Mouse (Mus musculus): ENCODE measurements at regions not wholly inside any gene's neighbourhood (a gene's known extent, or its start where the extent isn't known, plus 50 kb on each side); places are given as distances from the start of the nearest gene placed in this dataset.

DNA sequence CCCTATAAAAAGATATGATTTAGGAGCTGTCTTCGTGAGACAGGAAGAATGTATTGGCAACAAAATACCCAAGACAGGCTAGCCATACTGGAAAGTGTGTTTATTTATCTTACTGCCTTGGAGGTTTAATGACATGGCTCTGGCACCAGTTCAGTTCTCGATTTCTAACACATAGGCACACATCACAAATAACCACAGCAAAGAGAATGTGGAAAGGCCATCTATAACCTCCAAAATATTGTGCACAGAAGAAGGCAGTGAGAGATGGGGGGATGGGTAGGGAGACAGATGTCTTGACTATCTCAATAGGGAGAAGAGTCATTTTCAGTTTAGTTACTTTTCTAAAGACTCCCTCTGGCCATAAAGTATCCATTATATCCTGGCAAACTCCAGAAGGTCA is 90.5 kb downstream of the Minar1 start:
- intact Hi-C loops (cut with DNase I; ENCODE audit: low total_unique reads), result no loop called here
- no peak for DNase-seq

DNA sequence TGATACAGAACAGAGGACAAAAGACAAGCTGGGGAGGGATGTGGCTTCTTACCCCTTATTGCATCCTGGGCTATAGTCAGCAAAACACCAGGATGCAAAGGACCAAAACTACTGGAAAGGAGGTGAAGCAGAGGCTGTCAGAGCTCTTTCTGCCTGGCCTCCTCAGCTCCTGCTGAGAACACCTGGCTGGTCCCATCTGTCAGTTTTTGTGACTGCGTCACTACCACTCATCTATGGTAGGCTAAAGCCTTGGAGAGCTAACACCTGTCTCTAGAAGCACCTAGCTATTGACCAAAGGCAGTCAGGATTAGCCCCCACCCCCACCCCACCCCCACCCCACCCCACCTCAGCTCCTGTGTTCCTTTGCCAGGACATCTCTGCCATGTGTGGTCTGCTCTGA is 98.8 kb downstream of the Minar1 start:
- intact Hi-C loops (cut with DNase I; ENCODE audit: low total_unique reads), result no loop called here
- DNase-seq, result no peak

DNA sequence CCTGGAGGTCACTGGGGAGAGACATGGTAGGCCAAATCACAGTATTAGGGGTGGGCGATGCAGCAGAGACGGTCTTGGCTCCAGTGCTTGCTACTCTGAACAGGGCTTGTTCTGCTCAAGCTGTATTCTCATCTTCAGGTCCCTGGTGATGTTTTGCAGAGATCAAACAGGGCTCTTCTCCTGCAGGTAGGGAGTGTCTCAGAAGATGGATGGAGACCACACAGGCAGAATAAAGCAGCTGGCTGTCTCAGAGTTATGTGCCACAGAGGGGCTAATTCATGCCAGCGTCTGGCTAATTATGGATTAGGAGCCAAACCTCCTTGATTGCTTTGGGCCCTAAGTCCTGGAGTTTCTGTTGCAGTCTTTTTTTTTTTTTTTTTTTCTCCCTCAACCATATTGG is 99.2 kb downstream of the Minar1 start:
- no peak for DNase-seq
- intact Hi-C loops (cut with DNase I; ENCODE audit: low total_unique reads), result no loop called here

DNA sequence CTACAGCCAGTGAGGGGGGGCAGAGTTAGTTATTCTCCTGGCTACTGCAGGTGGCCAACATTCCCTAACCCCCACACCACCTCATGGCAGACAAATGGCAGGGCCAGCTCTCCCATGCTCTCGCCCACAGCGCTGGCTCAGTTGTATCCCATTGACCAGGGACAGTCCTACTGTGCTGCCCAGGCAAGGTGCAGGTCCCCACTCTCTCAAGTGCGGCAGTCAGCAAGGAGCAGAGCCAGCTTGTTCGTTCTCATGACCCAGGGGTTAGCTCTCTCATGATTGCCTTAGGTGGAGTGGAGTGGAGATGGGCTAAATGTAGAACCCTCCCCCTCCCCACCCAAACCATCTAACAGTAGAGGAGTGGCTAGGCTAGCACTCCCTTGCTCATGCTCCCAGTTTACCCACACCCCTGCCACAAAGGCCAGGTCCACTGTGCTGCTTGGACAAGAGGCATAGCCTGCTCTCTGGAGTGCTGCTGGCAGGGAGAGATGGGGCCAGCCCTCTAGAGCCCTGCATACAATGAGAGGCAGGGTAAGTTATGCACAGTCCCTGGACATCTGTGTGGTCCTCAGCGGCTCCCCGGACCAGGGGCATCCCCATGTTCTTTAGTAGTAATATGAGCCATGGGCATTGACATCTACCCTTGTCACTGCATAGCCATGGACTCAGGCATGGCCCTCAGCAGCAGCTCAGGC is 114.4 kb downstream of the Minar1 start:
- intact Hi-C loops (cut with DNase I; ENCODE audit: low total_unique reads), result loop anchor here (5.0 kb wide), 1 partner anchor 1064 kb away; no protein-coding TSS in a partner anchor
- no peak for DNase-seq

DNA sequence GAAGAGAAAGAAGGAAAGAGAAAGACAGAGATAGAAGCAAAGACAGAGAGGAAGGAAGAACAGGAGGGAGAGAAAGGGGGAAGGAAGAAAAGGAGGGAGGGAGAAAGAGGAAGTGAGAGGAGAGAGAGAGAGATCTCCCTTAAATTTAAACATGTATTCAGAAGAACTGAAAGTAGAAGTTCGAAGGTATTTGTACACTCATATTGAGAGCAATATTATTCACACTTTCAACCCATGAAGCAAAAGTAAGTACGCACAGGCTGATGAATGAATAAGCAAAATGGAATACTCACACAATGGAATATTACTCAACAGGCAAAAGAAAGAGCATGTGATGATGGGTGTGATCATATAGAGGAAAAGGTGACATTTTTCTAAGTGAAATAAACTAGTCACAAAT is 120.8 kb downstream of the Minar1 start:
- intact Hi-C loops (cut with DNase I; ENCODE audit: low total_unique reads), result no loop called here

DNA sequence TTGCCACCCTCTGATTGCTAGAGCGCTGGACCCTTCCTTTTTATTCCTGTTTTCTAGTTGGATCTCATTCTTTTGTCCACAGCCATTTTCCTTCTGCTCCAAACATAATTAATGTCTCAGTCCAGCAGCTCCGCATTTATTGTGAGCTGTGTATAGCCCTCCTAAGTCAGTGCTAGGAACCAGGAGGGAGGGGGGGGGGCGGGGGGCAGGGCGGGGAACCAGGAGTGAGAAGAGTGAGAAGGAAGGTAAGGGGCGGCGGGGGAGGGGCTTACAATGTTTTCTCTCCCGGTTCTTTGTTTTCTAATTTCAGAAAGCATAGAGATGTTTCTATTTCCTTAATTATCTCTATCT is 125.6 kb downstream of the Minar1 start:
- intact Hi-C loops (cut with DNase I; ENCODE audit: low total_unique reads), result no loop called here
- no peak for DNase-seq

More for the DNA sequence above, 120.8 kb downstream of the Minar1 start:
- no peak for DNase-seq

DNA sequence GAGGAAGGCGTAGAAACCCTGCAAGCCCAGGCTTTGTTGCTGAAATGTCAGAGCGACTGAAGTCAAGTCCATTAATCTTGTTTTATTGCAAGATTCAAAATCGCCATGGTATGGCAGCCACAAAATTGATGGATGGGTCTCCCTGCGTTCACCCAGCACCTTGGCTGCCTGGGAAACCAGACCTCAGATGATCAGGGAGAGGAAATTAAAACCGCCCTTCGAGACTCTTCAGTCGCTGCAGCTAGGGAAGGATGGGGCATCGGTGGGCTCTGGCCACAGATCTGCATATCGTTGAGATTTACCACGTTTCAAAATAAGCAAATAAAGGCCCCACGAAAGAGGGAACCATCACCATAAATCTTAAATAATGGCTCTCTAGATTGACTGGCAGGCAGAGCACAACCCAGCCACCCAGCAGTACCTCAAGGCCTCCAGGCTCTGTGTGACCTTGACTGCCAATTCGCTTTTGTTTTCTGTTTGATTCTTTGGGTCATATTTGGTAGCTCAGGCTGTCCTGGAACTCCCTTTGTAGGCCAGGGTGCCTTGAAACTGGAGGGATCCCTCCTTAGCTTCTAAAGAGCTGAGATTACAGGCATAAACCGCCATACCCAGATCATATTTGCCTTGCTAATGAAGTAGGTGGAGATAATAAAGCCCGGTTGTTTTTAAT is 126.1 kb downstream of the Minar1 start:
- DNase-seq, result no peak
- intact Hi-C loops (cut with DNase I; ENCODE audit: low total_unique reads), result no loop called here

DNA sequence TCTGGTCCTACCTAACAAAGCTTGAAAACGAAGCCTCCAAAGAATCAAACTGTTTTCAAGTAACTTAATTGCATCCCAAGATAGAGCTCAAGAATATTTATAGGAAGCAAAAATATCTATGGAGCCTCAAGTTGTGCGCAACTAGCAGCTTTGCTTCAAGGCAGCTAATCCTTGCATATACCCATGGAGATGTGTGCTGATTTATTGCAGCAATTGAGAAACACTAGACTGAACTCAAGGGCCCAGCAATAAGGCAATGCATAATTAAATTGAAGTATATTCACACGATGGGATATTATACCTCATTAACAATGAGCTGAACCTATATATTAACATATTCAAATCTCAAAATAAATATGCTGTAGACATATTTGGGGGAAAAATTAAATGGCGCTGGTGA is 135.3 kb downstream of the Minar1 start:
- DNase-seq, result no peak
- intact Hi-C loops (cut with DNase I; ENCODE audit: low total_unique reads), result no loop called here

DNA sequence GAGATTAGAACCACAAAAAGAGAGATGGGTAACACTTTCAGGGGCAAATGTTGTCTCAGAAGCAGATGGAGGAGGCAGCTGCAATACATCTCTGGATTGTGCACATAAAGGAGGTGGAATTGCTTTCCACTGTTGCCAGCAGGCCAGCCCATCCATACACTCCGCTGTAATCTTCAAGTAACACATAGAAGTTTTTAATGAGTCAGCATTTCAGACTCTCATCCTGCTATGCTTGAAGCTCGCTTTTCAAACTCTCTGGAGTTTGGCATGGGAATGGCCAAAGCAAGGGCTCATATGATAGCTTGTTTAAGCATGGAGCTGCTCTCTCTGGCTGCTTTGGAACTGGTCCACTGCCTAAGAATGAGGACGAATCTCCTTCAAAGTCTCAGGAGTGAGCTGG is 143.5 kb downstream of the Minar1 start:
- no peak for DNase-seq
- intact Hi-C loops (cut with DNase I; ENCODE audit: low total_unique reads), result no loop called here

DNA sequence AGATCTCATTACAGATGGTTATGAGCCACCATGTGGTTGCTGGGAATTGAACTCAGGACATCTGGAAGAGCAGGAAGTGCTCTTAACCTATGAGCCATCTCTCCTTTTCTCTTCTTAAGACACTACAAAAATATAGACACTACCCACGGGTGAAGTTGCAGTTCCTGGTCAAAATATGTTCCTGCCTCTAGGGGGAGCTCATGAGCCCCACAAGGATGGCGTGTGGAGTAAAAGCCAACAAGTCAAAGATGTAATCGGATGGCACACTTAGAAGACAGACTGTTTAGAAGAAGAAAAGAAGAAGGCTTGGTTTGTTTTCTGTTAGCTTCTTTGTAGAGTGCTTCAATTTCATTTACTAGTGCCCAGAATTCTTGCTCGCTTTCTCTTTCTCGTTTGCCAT is 161.7 kb downstream of the Minar1 start:
- intact Hi-C loops (cut with DNase I; ENCODE audit: low total_unique reads), result no loop called here
- peak; percentile 10 for DNase-seq

DNA sequence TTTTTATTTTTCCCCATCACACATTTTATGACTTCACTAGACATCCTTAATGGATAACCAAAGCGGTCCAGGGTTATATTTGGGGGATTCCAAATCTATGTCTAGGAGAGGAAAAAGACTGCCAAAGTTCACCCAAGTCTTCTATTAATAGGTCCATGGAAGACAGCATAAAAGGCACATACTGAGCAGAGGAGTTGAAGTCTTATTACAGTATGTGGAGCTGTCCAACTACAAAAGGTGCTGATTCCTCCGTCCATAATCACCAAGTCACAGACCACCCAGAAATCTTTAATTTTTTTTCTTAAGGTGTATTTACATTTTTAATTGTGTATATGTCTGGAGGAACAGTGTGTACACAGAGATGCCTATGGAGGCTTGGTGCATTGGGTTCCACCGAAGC is 166.3 kb downstream of the Minar1 start:
- intact Hi-C loops (cut with DNase I; ENCODE audit: low total_unique reads), result no loop called here
- DNase-seq, result no peak

DNA sequence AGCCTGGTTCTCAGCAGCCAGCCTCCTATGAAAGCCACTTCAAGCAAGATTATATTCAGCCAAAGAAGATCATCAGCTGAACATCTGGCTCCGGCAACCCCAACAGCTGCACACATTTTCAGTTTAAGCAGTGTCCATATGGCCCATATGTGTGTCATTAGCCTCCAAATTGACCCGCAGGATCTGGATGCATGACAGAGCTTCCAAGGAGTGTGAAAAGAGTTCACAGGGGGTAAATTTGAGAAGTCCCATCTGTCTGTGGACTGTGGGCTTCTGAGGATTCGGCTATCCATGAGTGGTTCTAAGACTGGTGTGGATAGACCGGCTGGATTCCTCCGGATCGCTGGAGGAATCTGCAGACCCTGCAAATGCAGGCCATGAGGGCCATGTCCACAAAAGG is 173.3 kb downstream of the Minar1 start:
- intact Hi-C loops (cut with DNase I; ENCODE audit: low total_unique reads), result no loop called here
- DNase-seq, result no peak

All from gastrocnemius, postnatal 14 days (tissue).